In the genomic region with DNA sequence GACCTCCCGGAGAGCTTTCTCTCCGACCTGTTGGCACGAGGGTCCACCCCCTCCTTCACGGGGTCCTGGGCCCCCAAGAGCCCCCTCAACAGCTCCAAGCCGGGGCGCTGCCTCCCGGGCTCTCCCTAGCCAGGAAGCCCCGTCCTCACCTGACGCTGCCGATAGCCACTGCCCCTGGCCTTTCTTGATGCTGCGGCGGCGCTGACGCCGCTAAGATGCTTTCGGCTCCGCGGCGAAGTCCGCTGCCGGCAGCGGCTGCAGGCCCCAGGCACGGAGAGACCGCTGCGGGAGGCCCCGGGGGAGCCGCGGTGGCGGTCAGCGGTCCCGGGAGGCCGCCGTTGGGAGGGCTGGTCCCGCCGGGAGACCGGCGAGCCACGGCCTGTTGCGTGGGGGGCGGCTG, we compare ENCODE assay signal across 7 mouse cellular contexts. TPM values are rescaled to one million over a fixed set of nuclear protein-coding genes. Genes with fewer than 3 reads are reported as not detected.
DNase-seq lines count a peak whose midpoint lies in the region; ATAC-seq and TF ChIP-seq lines count a peak whose summit lies in the region.

No protein-coding gene starts in this region.

- 0 out of 2 replicates have a peak, but pooled peaks cover 3% of the 10 kb centered on the region for H3K4me1 ChIP-seq in lung, postnatal 0 days (ENCODE audit: insufficient read depth, low read depth, low read length)
- peaks cover 39% of the 10 kb centered on the region for H3K4me1 ChIP-seq in erythroblast, embryonic 14.5 days (ENCODE audit: control insufficient read depth)
- H3K4me1 ChIP-seq in limb, embryonic 13.5 days: peaks cover 24% of the 10 kb centered on the region
- no peaks in the 10 kb centered on the region for H3K4me1 ChIP-seq in small intestine, adult 2 months (ENCODE audit: control insufficient read depth, insufficient read depth, insufficient read length, low read length)

- no peak for TF ChIP-seq CTCF in lung, postnatal 0 days (IDR thresholded peaks at IDR 0.05)
- no peak for TF ChIP-seq CTCF in small intestine, adult 2 months (IDR thresholded peaks at IDR 0.05; ENCODE audit: extremely low read depth, insufficient read length, insufficient replicate concordance, low read depth, low read length)

- H3K27ac ChIP-seq in lung, postnatal 0 days (ENCODE audit: low read length): peak overlapping the region; percentile 99
- H3K27ac ChIP-seq in limb, embryonic 13.5 days: peak overlapping the region; percentile 99
- H3K27ac ChIP-seq in small intestine, adult 2 months (ENCODE audit: insufficient read depth, low read depth, low read length): peak overlapping the region; percentile 81

- peaks cover 27% of the 10 kb centered on the region for H3K36me3 ChIP-seq in lung, postnatal 0 days (ENCODE audit: insufficient read depth, low read length)
- H3K36me3 ChIP-seq in erythroblast, embryonic 14.5 days (ENCODE audit: control insufficient read depth): peaks cover 36% of the 10 kb centered on the region
- H3K36me3 ChIP-seq in limb, embryonic 13.5 days: peaks cover 36% of the 10 kb centered on the region
- peaks cover 32% of the 10 kb centered on the region for H3K36me3 ChIP-seq in small intestine, adult 2 months (ENCODE audit: control insufficient read depth, insufficient read depth, low read length)

- no peak for TF ChIP-seq EP300 in lung, postnatal 0 days (IDR thresholded peaks at IDR 0.05)

- H3K9ac ChIP-seq in lung, postnatal 0 days (replicated peaks; ENCODE audit: low read depth): peak overlapping the region; percentile 93
- H3K9ac ChIP-seq in limb, embryonic 13.5 days: peak overlapping the region; percentile 99

- no peak for DNase-seq in lung, postnatal 0 days (ENCODE audit: low spot score)
- no peak for DNase-seq in lung, adult 18-20 months
- DNase-seq in layer of hippocampus, adult 11-12 months (ENCODE audit: low spot score): no peak
- DNase-seq in urinary bladder, postnatal 25 days (ENCODE audit: low spot score): no peak

- H3K9me3 ChIP-seq in lung, postnatal 0 days (ENCODE audit: low read length): no peaks in the 10 kb centered on the region
- H3K9me3 ChIP-seq in erythroblast, embryonic 14.5 days (ENCODE audit: control insufficient read depth, low read length): no peaks in the 10 kb centered on the region
- H3K9me3 ChIP-seq in limb, embryonic 13.5 days: no peaks in the 10 kb centered on the region

- 1% methylated on average over 40 of the region's 40 CpGs for WGBS in lung, postnatal 0 days
- WGBS in limb, embryonic 13.5 days: under 1% methylated on average over 38 of the region's 40 CpGs
- under 1% methylated on average over 40 of the region's 40 CpGs for WGBS in small intestine, adult 2 months

- no peak for ATAC-seq in lung, postnatal 0 days
- no peak for ATAC-seq in limb, embryonic 13.5 days (ENCODE audit: low FRiP score, low read depth)

- no peak for TF ChIP-seq POLR2A in small intestine, adult 2 months (IDR thresholded peaks at IDR 0.05; ENCODE audit: low read depth, low read length)

- H3K27me3 ChIP-seq in lung, postnatal 0 days (replicated peaks; ENCODE audit: insufficient read depth, low read length): no peaks in the 10 kb centered on the region
- H3K27me3 ChIP-seq in erythroblast, embryonic 14.5 days (ENCODE audit: control insufficient read depth): no peaks in the 10 kb centered on the region
- no peaks in the 10 kb centered on the region for H3K27me3 ChIP-seq in limb, embryonic 13.5 days
- H3K27me3 ChIP-seq in small intestine, adult 2 months (ENCODE audit: control insufficient read depth, insufficient read depth, low read length): no peaks in the 10 kb centered on the region

- peak overlapping the region; percentile 83 for H3K4me3 ChIP-seq in lung, postnatal 0 days (ENCODE audit: low read depth, low read length)
- H3K4me3 ChIP-seq in erythroblast, embryonic 14.5 days (replicated peaks): peak overlapping the region; percentile 100
- peak overlapping the region; percentile 85 for H3K4me3 ChIP-seq in limb, embryonic 13.5 days
- H3K4me3 ChIP-seq in small intestine, adult 2 months (ENCODE audit: low read depth, low read length): peak overlapping the region; percentile 86

- peak overlapping the region; percentile 62 for H3K4me2 ChIP-seq in lung, postnatal 0 days (replicated peaks; ENCODE audit: low read depth, low read length)
- H3K4me2 ChIP-seq in limb, embryonic 13.5 days (replicated peaks): peak overlapping the region; percentile 49

RNA-seq across cellular contexts. Expression of a gene that starts 0.5 kb away (rescaled TPM):
- polyA plus RNA-seq in lung, postnatal 0 days (2015; fragmentation: Nextera tagmentation; extraction: Ambion mirVana): 22.1 and 24.5 TPM in 2 replicates
- 56.8 and 76.8 TPM in 2 replicates for polyA plus RNA-seq in erythroblast, embryonic 14.5 days (2012)
- 49.9 and 51.8 TPM in 2 replicates for polyA plus RNA-seq in limb, embryonic 13.5 days (2015; fragmentation: Nextera tagmentation; extraction: Ambion mirVana)
- polyA plus RNA-seq in small intestine, adult 2 months (2012; rRNA removed): 143 and 301 TPM in 2 replicates

RNA-seq across cellular contexts. Expression of a gene that starts 15.6 kb away (rescaled TPM):
- 47.3 and 49.7 TPM in 2 replicates for polyA plus RNA-seq in lung, postnatal 0 days (2015; fragmentation: Nextera tagmentation; extraction: Ambion mirVana)
- polyA plus RNA-seq in erythroblast, embryonic 14.5 days (2012): 1.8 and 3.9 TPM in 2 replicates
- polyA plus RNA-seq in limb, embryonic 13.5 days (2015; fragmentation: Nextera tagmentation; extraction: Ambion mirVana): 135 and 137 TPM in 2 replicates
- polyA plus RNA-seq in small intestine, adult 2 months (2012; rRNA removed): 83.1 and 121 TPM in 2 replicates

RNA-seq across cellular contexts. Expression of a gene that starts 27.5 kb away (rescaled TPM):
- 25.6 and 28.6 TPM in 2 replicates for polyA plus RNA-seq in lung, postnatal 0 days (2015; fragmentation: Nextera tagmentation; extraction: Ambion mirVana)
- 2.3 and 2.6 TPM in 2 replicates for polyA plus RNA-seq in erythroblast, embryonic 14.5 days (2012)
- polyA plus RNA-seq in limb, embryonic 13.5 days (2015; fragmentation: Nextera tagmentation; extraction: Ambion mirVana): 56.6 and 61.4 TPM in 2 replicates
- 30.5 and 54.4 TPM in 2 replicates for polyA plus RNA-seq in small intestine, adult 2 months (2012; rRNA removed)

RNA-seq across cellular contexts. Expression of a gene that starts 39.8 kb away (rescaled TPM):
- 0.14 and 0.29 TPM in 2 replicates for polyA plus RNA-seq in lung, postnatal 0 days (2015; fragmentation: Nextera tagmentation; extraction: Ambion mirVana)
- polyA plus RNA-seq in erythroblast, embryonic 14.5 days (2012): not detected in 2 replicates
- 90.2 and 93.8 TPM in 2 replicates for polyA plus RNA-seq in limb, embryonic 13.5 days (2015; fragmentation: Nextera tagmentation; extraction: Ambion mirVana)
- polyA plus RNA-seq in small intestine, adult 2 months (2012; rRNA removed): 0.08 and 0.23 TPM in 2 replicates
